Mouse (Mus musculus): Measurements from ENCODE around the gene Klrb1a.

- no peak for TF ChIP-seq CTCF (conservative IDR thresholded peaks at IDR 0.05; ENCODE audit: low read length)
- TF ChIP-seq POU5F1 (IDR thresholded peaks at IDR 0.05; ENCODE audit: borderline replicate concordance, low read length): no peak
- no peak for TF ChIP-seq NANOG (IDR thresholded peaks at IDR 0.05; ENCODE audit: borderline replicate concordance, low read length)
These were observed 33.9 kb downstream of the Klrb1a start for GRCm38 (mm10) chr6:128589426-128589825.
